Mouse (Mus musculus) c-Kit-positive CD71-negative TER-119-negative erythroid progenitor cells, embryonic 14.5 days (primary cell): ENCODE data around the gene Cmtm8.

ENCODE experiments used
- DNase-seq: peaks from one replicate; pipeline ENCODE4 v3.0.0-alpha.2; 2013; ENCODE audit warnings: low read depth

Gene Cmtm8

GRCm38 (mm10) chr9:114844017-114844662, at the start of gene Cmtm8:
Gene Cmtm8, minus strand, starts transcription at chr9:114844156.
- peak; percentile 50 for DNase-seq

GRCm38 (mm10) chr9:114892974-114893373, 49.0 kb upstream of the Cmtm8 start:
- no peak for DNase-seq

- DNase-seq, result no peak
Measured at GRCm38 (mm10) chr9:114890377-114890776, 46.4 kb upstream of the Cmtm8 start.

- DNase-seq, result no peak
Measured at GRCm38 (mm10) chr9:114888856-114889407, 45.0 kb upstream of the Cmtm8 start.

GRCm38 (mm10) chr9:114887699-114888098, 43.7 kb upstream of the Cmtm8 start:
- peak; percentile 24 for DNase-seq

GRCm38 (mm10) chr9:114885991-114886662, 42.2 kb upstream of the Cmtm8 start:
- DNase-seq, result no peak

- no peak for DNase-seq
Measured at GRCm38 (mm10) chr9:114885564-114885963, 41.6 kb upstream of the Cmtm8 start.

- no peak for DNase-seq
Measured at GRCm38 (mm10) chr9:114881977-114882376, 38.0 kb upstream of the Cmtm8 start.

- no peak for DNase-seq
Measured at GRCm38 (mm10) chr9:114855327-114855726, 11.4 kb upstream of the Cmtm8 start.

GRCm38 (mm10) chr9:114854686-114855085, 10.7 kb upstream of the Cmtm8 start:
- no peak for DNase-seq

- no peak for DNase-seq
Measured at GRCm38 (mm10) chr9:114853336-114853735, 9.4 kb upstream of the Cmtm8 start.

- DNase-seq, result no peak
Measured at GRCm38 (mm10) chr9:114851419-114852190, 7.6 kb upstream of the Cmtm8 start.

- DNase-seq, result peak; percentile 12
Measured at GRCm38 (mm10) chr9:114843634-114844016, 331 bp downstream of the Cmtm8 start.

- DNase-seq, result no peak
Measured at GRCm38 (mm10) chr9:114842886-114843285, 1.1 kb downstream of the Cmtm8 start.

- DNase-seq, result no peak
Measured at GRCm38 (mm10) chr9:114842269-114842668, 1.7 kb downstream of the Cmtm8 start.

GRCm38 (mm10) chr9:114838870-114839269, 5.1 kb downstream of the Cmtm8 start:
- DNase-seq, result no peak

GRCm38 (mm10) chr9:114831527-114831926, 12.4 kb downstream of the Cmtm8 start:
- no peak for DNase-seq

GRCm38 (mm10) chr9:114830351-114830750, 13.6 kb downstream of the Cmtm8 start:
- no peak for DNase-seq

GRCm38 (mm10) chr9:114829669-114830068, 14.3 kb downstream of the Cmtm8 start:
- DNase-seq, result no peak

- no peak for DNase-seq
Measured at GRCm38 (mm10) chr9:114828377-114828776, 15.6 kb downstream of the Cmtm8 start.

- no peak for DNase-seq
Measured at GRCm38 (mm10) chr9:114827242-114827852, 16.6 kb downstream of the Cmtm8 start.

GRCm38 (mm10) chr9:114824166-114824565, 19.8 kb downstream of the Cmtm8 start:
- DNase-seq, result no peak
